Mouse (Mus musculus) frontal cortex, adult (tissue): ENCODE measurements around the gene Wrap73.

ENCODE experiments used
- ATAC-seq: cut with Nextera tagmentation; 2 replicates; pipeline ENCODE4 v1.9.2; 2017; ENCODE audit warnings: mild to moderate bottlenecking, moderate library complexity, mixed read lengths; ENCODE audit not compliant: low TSS enrichment

Wrap73 gene

GRCm38 (mm10) chr4:154142211-154143040 lies at the start of gene Wrap73:
Wrap73 (plus strand) TSS chr4:154142372.
- peak; percentile 96 for ATAC-seq

- ATAC-seq = no peak; the same call in 1 of the 2 replicates
Observed at GRCm38 (mm10) chr4:154093210-154093609, 49.0 kb upstream of the Wrap73 start.

- ATAC-seq = no peak
Observed at GRCm38 (mm10) chr4:154096111-154096510, 46.1 kb upstream of the Wrap73 start.

GRCm38 (mm10) chr4:154099361-154099760 lies 42.8 kb upstream of the Wrap73 start:
- no peak for ATAC-seq

- ATAC-seq = no peak
Observed at GRCm38 (mm10) chr4:154103386-154103785, 38.8 kb upstream of the Wrap73 start.

GRCm38 (mm10) chr4:154103912-154104311 lies 38.3 kb upstream of the Wrap73 start:
- ATAC-seq = no peak

GRCm38 (mm10) chr4:154105381-154106001 lies 36.7 kb upstream of the Wrap73 start:
- ATAC-seq = no peak

GRCm38 (mm10) chr4:154106497-154107061 lies 35.6 kb upstream of the Wrap73 start:
- ATAC-seq = no peak

- ATAC-seq = peak; percentile 98
Observed at GRCm38 (mm10) chr4:154109216-154109849, 32.8 kb upstream of the Wrap73 start.

- no peak for ATAC-seq
Observed at GRCm38 (mm10) chr4:154109850-154110243, 32.3 kb upstream of the Wrap73 start.

- ATAC-seq = no peak
Observed at GRCm38 (mm10) chr4:154116421-154116820, 25.8 kb upstream of the Wrap73 start.

- no peak for ATAC-seq
Observed at GRCm38 (mm10) chr4:154118782-154119181, 23.4 kb upstream of the Wrap73 start.

- no peak for ATAC-seq
Observed at GRCm38 (mm10) chr4:154119208-154119607, 23.0 kb upstream of the Wrap73 start.

GRCm38 (mm10) chr4:154121800-154122199 lies 20.4 kb upstream of the Wrap73 start:
- ATAC-seq = no peak

GRCm38 (mm10) chr4:154122374-154122773 lies 19.8 kb upstream of the Wrap73 start:
- ATAC-seq = no peak

GRCm38 (mm10) chr4:154123553-154123952 lies 18.6 kb upstream of the Wrap73 start:
- no peak for ATAC-seq

- ATAC-seq = no peak
Observed at GRCm38 (mm10) chr4:154125202-154125601, 17.0 kb upstream of the Wrap73 start.

GRCm38 (mm10) chr4:154127273-154127672 lies 14.9 kb upstream of the Wrap73 start:
- no peak for ATAC-seq

GRCm38 (mm10) chr4:154129950-154130349 lies 12.2 kb upstream of the Wrap73 start:
- no peak for ATAC-seq

GRCm38 (mm10) chr4:154131894-154132293 lies 10.3 kb upstream of the Wrap73 start:
- ATAC-seq = no peak

- ATAC-seq = no peak
Observed at GRCm38 (mm10) chr4:154134803-154135202, 7.4 kb upstream of the Wrap73 start.

GRCm38 (mm10) chr4:154137139-154137538 lies 5.0 kb upstream of the Wrap73 start:
- no peak for ATAC-seq
